Mouse (Mus musculus): ENCODE data around the gene Orc2. TPM values are rescaled to one million over a fixed set of nuclear protein-coding genes. Genes with fewer than 3 reads are reported as not detected.
A peak's percentile ranks its signal among the peaks of the same experiment; 100 is the strongest.

Orc2 gene
- 10 to 100 TPM; 27.4 to 31.1 TPM for total RNA-seq (2021)

- DNase-seq: peak; percentile 91 to 94
These were observed at the start of gene Orc2 for GRCm38 (mm10) chr1:58504577-58505254. Orc2 (minus strand) TSS chr1:58505109.

DNA sequence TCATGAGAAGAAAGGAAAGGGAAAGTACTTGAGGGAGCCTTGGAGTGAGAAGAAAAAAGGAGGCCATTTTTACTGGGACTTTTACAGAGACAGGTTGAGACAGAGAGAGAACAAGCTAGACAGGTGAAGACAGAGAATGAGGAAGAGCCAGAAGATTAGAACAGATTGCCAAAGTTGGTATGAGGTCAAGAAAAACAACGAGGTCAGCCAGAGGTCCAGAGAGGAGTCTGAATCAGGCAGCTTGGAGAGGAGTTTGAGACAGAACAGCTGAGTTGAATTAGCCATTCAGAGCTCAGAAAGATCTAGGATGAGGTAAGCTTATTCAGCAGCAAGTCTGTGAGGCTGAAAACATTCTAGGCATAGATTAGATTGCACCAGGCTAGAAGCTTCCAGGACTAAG lies 36.5 kb upstream of the Orc2 start:
- DNase-seq: no peak

DNA sequence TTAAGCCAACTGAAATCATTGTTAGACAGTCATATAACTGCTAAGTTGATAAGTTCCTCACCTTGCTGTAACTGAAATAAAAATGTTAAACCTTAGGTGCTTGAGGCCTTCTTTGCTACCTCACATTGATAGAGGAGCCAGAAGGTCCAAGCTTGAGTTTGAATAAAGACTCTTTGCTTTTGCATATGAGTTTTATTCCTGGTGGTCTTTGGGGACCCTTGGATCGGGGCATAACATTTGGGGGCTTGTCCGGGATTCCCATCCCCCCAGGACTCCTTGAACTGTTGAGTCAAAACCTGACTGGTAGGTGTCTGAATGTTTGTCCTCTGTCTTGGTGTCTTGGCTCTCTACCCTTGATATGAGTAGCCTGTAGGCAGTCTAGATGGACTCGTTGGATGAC lies 2.3 kb upstream of the Orc2 start:
- DNase-seq: no peak

DNA sequence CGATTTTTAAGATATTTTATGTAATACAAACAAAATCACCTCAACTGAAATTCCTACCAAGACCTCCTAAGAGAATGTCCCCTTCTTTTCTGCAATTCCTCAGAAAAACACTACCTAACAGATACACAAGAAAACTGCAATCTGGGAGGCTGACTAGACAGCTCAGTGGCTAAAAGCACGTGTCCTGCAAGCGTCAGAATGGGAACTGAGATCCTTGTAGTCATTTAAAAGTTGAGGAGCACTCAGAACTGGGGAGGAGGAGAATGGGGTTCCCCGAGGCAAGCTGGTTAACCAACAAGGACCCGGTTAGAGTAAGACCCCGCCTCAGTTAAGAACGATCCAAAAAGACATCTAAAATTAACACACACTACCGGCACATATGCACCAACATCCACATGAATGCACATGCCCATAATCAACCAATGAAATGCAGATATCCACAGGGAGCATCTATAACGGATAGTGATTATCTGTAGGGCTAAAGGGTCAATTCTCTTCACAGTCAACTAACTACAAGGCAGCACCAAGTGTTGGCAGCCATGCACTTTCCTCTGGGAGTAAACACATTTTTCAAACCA lies 1.0 kb downstream of the Orc2 start:
- no peak for DNase-seq

DNA sequence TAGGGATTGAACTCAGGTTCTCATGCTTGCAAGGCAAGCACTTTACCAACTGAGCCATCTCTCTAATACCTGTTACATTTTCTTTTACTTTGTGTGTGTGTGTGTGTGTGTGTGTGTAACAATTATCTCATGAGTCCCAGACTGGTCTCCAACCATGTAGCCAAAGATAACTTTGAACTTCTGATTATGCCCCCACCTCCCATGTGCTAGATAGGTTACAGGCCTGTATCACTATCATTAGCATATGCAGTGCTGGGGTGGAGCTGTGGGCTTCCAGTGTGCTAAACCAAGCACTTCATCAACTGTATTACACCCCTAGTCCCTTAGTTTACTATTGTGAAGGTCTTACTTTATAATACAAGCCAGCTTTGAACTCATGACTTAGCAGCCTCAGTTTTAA lies 1.8 kb downstream of the Orc2 start:
- no peak for DNase-seq

DNA sequence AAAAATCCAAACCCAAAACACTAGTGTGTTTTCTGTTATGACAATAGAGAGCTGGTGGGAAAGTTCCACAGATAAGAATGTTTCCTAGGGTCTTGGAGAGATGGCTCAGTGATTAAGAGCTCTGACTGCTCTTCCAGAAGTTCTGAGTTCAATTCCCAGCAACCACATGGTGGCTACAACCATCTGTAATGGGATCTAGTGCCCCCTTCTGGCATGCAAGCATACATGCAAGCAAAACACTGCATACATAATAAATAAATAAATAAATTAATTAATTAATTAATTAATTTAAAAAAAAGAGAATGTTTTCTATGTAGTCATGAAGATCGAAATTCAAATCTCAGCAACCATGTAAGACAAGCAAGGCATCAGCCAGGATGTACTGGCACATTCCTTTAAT lies 6.2 kb downstream of the Orc2 start:
- DNase-seq: no peak

- no peak for DNase-seq
These were observed 7.2 kb downstream of the Orc2 start for GRCm38 (mm10) chr1:58497678-58498077.

DNA sequence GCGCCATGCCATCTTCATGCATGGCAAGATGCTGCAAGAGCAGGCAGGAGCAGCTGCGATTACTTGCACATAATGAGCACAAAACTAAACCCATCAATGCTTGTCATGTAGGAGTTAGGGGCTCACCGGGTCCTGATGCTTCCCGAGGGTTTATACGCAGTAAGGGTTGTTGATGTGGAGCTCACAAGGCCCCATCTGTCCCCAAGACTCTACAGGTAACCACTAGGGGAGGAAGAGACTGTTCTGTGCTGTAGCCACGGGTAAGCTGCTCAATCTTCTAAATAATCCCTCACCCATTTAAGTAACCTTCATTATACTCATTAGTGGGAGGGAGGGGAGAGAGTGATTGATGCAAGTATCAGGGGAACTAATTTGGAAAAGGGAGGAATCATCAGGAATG lies 9.3 kb downstream of the Orc2 start:
- DNase-seq: no peak

DNA sequence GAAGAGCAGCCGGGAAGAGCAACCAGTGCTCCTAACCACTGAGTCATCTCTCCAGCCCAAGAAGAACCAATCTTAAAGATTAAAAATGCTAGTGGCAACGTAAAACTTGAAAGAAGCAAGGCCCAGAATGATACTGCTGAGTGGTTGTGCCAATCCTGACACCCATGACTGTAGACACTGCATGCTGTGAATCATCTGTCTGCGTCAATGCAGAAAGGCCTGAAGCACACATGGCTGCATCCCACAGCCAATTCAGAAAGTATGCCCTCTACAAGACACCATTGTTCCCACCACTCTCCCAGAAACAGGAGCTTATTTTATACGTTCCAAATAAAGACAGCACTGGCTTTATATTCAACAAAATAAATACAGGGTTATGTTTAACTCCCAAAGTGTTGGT lies 22.3 kb downstream of the Orc2 start:
- no peak for DNase-seq

GRCm38 (mm10) chr1:58475662-58476061 lies 29.2 kb downstream of the Orc2 start:
- DNase-seq: no peak

DNA sequence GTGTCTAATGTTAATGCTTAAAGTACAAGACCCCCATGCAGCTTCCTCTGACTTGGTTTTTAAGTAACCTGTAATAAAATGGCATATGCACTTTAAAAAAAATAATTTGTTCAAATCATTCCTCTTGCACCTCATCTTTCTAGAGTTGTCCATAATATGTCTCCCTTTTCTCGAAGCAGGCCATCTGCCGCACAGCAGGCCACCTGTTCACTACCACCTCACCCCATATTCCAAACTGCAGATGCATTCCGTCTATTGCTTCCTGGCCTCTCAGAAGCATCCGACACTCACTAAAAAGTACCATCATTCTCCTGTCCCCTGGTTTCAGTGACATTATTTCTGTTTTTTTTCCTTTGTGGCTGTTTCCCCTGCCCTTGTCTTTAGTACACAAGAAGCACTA lies 39.3 kb downstream of the Orc2 start:
- DNase-seq: no peak

- DNase-seq: peak in 1 of 2 experiments; percentile 24
These were observed 39.9 kb downstream of the Orc2 start for GRCm38 (mm10) chr1:58465042-58465441.

DNA sequence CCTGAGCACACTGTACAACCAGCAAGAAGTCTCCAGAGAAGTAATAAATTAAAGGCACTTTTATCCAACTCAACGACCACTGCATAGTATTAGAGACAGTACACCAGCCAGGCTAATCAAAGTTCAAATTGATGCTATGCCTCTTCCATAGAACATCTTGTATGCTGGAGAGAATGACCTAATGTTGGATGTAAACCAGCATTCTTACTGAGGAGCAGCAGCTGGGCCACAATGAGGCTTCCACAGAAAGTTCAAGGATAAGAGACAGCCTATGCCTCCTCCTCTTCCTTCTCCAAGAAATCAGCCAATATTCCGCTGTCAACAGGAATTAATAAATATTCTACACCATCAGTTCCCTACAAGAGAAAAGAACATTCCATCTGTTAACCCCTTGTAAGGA lies 41.0 kb downstream of the Orc2 start:
- DNase-seq: no peak

- no peak for DNase-seq
These were observed 44.3 kb downstream of the Orc2 start for GRCm38 (mm10) chr1:58460566-58460965.

DNA sequence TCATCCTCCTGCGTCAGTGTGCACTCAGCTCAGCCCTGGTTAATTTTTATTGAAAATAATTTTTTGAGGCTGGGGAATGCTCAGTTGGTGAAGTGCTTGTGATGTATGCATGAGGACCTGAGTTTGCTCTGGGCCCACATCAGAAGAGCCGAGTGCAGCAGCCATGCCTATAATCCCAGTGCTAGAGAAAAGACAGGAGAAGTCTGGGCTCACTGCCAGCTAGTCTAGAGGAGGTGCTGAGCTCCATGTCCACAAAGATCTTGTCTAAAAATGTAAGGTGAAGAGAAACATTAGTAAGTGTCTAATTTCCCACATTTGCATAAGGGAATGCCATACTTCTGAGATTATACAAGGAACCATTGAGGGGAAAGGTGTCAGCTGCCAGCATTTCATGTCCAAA lies 46.0 kb downstream of the Orc2 start:
- DNase-seq: no peak

GRCm38 (mm10) chr1:58458175-58458574 lies 46.7 kb downstream of the Orc2 start:
- DNase-seq: no peak

DNA sequence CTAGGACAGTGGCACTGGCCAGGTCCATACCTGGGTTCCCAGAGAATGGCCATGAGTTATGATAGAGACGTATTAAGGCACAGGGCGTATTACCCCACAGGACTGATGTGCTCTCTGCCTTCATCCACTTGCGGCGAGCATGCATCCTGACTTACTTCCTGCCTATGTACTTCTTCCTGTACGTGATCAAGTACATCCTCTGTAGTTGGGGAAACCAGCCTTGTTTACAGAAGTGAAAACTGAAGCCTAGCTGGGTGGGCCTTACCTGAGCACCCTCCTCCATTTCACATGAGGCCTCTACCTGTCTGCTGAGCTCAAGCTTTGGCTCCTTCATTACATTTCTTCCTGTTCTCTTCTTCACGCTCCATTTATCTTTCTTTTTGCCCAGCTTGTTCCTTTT lies 50.6 kb downstream of the Orc2 start:
- no peak for DNase-seq

DNA sequence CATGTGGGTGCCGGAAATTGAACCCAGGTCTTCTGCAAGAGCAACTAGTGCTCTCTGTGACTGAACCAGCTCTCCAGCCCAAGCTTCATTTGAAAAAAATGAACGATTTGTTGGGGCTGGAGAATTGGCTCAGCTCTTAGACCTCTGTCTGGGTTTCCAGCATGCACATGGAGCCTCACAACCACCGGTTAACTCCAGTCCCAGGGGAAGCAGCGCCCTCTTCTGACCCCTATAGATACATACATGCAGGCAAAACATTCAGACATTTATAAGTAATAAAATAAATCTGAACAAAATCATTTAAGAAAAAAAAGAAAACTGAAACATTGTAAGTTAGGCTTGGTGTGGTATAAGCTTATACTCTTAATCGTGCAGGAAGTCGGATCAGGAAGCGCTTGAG lies 56.5 kb downstream of the Orc2 start:
- DNase-seq: no peak

- no peak for DNase-seq
These were observed 57.1 kb downstream of the Orc2 start for GRCm38 (mm10) chr1:58447766-58448165.

DNA sequence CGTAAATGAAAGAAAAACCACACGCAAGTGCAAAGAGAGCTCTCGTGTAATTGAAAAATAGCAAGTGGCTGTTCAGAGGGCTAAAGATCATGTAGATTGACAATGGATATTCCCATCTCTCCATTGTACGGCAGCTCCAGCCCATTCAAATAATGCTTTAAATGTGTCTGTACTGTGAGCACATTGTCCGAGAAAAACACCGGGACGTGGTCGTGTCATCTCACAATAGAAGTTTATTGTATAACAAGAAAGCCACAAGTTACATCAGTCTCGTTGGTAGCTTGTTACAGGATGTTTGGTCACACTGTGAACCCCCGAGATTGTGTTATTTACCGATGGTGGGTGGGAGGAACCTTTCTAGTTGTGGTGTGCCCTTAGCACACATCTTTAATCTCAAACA lies 59.0 kb downstream of the Orc2 start:
- no peak for DNase-seq

DNA sequence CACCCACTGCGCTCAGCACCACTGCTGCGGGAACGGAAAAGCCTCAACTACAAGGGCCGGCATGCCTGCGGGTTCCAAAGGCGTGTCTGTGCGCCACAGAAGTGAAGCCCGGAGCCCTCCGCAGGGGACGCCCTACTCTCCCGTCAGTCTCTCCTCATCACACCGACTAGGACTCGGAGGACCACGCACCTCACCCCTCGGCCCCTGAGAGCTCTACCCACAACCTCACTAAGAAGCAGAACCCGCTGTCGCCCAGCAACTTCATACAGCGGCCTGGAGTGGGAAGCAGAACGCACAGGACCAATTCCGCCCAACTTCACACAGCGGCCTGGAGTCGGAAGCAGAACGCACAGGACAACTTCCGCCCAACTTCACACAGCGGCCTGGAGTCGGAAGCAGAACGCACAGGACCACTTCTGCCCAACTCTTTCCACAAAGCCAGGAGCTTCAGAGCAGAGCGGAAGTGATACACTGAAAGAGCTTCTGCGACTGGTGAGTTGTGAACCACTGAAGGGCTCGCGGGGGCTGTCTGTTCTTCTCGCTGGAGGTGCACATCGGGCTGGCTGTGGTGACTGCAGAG lies 59.7 kb downstream of the Orc2 start, which contains the start of the genes Nif3l1 and Ppil3:
TSS of gene Nif3l1 (plus strand) at position 9 of the 580 bp plus-strand sequence.
TSS of gene Ppil3 (minus strand) at position 344 of the 580 bp plus-strand sequence.
- peak; percentile 90 to 93 for DNase-seq

DNA sequence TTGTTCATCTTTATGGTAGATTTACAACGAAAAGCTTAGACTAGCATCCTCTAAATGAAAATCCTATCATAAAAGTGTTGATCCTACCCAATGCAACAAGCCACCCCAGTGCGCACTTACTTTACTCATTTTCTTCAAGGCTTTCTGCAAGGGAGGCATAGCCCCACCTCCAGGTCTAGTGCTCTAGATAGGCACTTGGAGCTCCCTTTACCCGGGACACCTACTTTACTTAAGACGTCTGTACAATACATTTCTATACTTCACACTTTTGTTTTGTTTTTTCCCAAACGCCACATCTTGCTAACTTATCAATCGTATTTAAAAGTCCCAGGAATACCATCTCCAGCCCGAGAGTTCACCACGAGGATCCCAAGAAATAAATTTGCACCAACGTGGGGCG lies 60.2 kb downstream of the Orc2 start:
- DNase-seq: no peak

DNA sequence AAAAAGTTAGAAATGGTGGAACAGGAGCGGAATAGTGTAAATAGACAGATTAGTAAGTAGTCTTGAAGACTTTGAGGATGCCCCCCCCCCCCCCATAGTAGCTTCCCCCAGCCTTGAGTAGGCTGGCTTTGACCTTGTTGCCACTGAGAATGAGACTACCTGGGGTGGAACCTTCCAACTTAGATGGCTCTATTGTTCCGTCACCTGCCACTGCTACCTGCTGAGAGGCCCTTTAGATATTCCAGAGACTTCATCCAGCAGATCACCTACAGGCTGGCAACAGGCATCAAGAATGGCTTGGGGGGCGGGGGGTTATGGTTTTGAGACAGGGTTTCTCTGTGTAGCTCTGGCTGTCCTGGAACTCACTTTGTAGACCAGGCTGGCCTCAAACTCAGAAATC lies 80.4 kb downstream of the Orc2 start:
- no peak for DNase-seq
